Mouse (Mus musculus) CH12F3 (cell line): ENCODE data around the gene Flot1.

Experiments
- in situ Hi-C: fragments of 300-500 bp; cut with MboI; formaldehyde crosslinking; loops from 2 replicates; pipeline ENCODE4 v1.14.3; 2020; ENCODE audit warnings: low sequenced_read_pairs

Gene Flot1

GRCm38 (mm10) chr17:35822964-35823937, at the start of gene Flot1:
TSS of gene Flot1 (plus strand) at chr17:35823230.
- in situ Hi-C loops: no loop called here

GRCm38 (mm10) chr17:35776811-35777609, 46.0 kb upstream of the Flot1 start:
- in situ Hi-C loops: no loop called here

- in situ Hi-C loops: no loop called here
Observed at GRCm38 (mm10) chr17:35778965-35779364, 44.1 kb upstream of the Flot1 start.

GRCm38 (mm10) chr17:35779466-35780205, 43.4 kb upstream of the Flot1 start:
- in situ Hi-C loops: no loop called here

- in situ Hi-C loops: no loop called here
Observed at GRCm38 (mm10) chr17:35780362-35780761, 42.7 kb upstream of the Flot1 start.

- in situ Hi-C loops: no loop called here
Observed at GRCm38 (mm10) chr17:35782398-35782797, 40.6 kb upstream of the Flot1 start.

- in situ Hi-C loops: no loop called here
Observed at GRCm38 (mm10) chr17:35782924-35783323, 40.1 kb upstream of the Flot1 start.

GRCm38 (mm10) chr17:35783944-35784343, 39.1 kb upstream of the Flot1 start:
- in situ Hi-C loops: no loop called here

- in situ Hi-C loops: no loop called here
Observed at GRCm38 (mm10) chr17:35785140-35785539, 37.9 kb upstream of the Flot1 start.

- in situ Hi-C loops: no loop called here
Observed at GRCm38 (mm10) chr17:35787493-35787892, 35.5 kb upstream of the Flot1 start.

GRCm38 (mm10) chr17:35788025-35788424, 35.0 kb upstream of the Flot1 start:
- in situ Hi-C loops: no loop called here

- in situ Hi-C loops: no loop called here
Observed at GRCm38 (mm10) chr17:35790933-35791332, 32.1 kb upstream of the Flot1 start.

GRCm38 (mm10) chr17:35792837-35793236, 30.2 kb upstream of the Flot1 start:
- in situ Hi-C loops: no loop called here

GRCm38 (mm10) chr17:35795099-35795498, 27.9 kb upstream of the Flot1 start:
- in situ Hi-C loops: no loop called here

GRCm38 (mm10) chr17:35795656-35796055, 27.4 kb upstream of the Flot1 start:
- in situ Hi-C loops: no loop called here

- in situ Hi-C loops: no loop called here
Observed at GRCm38 (mm10) chr17:35796835-35797234, 26.2 kb upstream of the Flot1 start.

GRCm38 (mm10) chr17:35800905-35801304, 22.1 kb upstream of the Flot1 start:
- in situ Hi-C loops: no loop called here

GRCm38 (mm10) chr17:35803020-35803419, 20.0 kb upstream of the Flot1 start:
- in situ Hi-C loops: no loop called here

GRCm38 (mm10) chr17:35803858-35804399, 19.1 kb upstream of the Flot1 start:
- in situ Hi-C loops: no loop called here

GRCm38 (mm10) chr17:35808073-35808472, 15.0 kb upstream of the Flot1 start:
- in situ Hi-C loops: no loop called here

- in situ Hi-C loops: no loop called here
Observed at GRCm38 (mm10) chr17:35809395-35809794, 13.6 kb upstream of the Flot1 start.
